Mouse (Mus musculus) frontal cortex, postnatal 25 days (tissue): ENCODE measurements around the gene Ppp2r3c.
A peak's percentile ranks its signal among the peaks of the same experiment; 100 is the strongest.
"Not testable (repeated sequence)": the region's sequence is repeated elsewhere in the genome, so short reads cannot be mapped to it uniquely, and the experiment has no call there.

Experiments
- DNase-seq, 2 experiments: peaks; one replicate each; pipeline ENCODE4 v3.0.0; 2022; ENCODE audit warnings: low spot score in 2 of 2

Ppp2r3c gene

GRCm38 (mm10) chr12:55302485-55303441, at the start of gene Ppp2r3c:
Ppp2r3c (minus strand) TSS chr12:55302998.
- peak; percentile 82 to 85 for DNase-seq

- DNase-seq: no peak
Observed at GRCm38 (mm10) chr12:55344583-55344982, 41.8 kb upstream of the Ppp2r3c start.

- DNase-seq: no peak
Observed at GRCm38 (mm10) chr12:55343998-55344397, 41.2 kb upstream of the Ppp2r3c start.

- not testable (repeated sequence) for DNase-seq
Observed at GRCm38 (mm10) chr12:55343045-55343444, 40.2 kb upstream of the Ppp2r3c start.

- not testable (repeated sequence) for DNase-seq
Observed at GRCm38 (mm10) chr12:55338490-55338889, 35.7 kb upstream of the Ppp2r3c start.

- DNase-seq: no peak
Observed at GRCm38 (mm10) chr12:55333662-55334061, 30.9 kb upstream of the Ppp2r3c start.

- DNase-seq: no peak
Observed at GRCm38 (mm10) chr12:55329351-55329750, 26.6 kb upstream of the Ppp2r3c start.

- no peak for DNase-seq
Observed at GRCm38 (mm10) chr12:55328784-55329183, 26.0 kb upstream of the Ppp2r3c start.

- no peak for DNase-seq
Observed at GRCm38 (mm10) chr12:55325702-55326101, 22.9 kb upstream of the Ppp2r3c start.

- no peak for DNase-seq
Observed at GRCm38 (mm10) chr12:55321642-55322291, 19.0 kb upstream of the Ppp2r3c start.

GRCm38 (mm10) chr12:55315192-55315591, 12.4 kb upstream of the Ppp2r3c start:
- DNase-seq: peak; percentile 26 to 67

GRCm38 (mm10) chr12:55313901-55314300, 11.1 kb upstream of the Ppp2r3c start:
- DNase-seq: no peak

- DNase-seq: no peak
Observed at GRCm38 (mm10) chr12:55311841-55312240, 9.0 kb upstream of the Ppp2r3c start.

GRCm38 (mm10) chr12:55309501-55309900, 6.7 kb upstream of the Ppp2r3c start:
- no peak for DNase-seq

- no peak for DNase-seq
Observed at GRCm38 (mm10) chr12:55308731-55309130, 5.9 kb upstream of the Ppp2r3c start.

GRCm38 (mm10) chr12:55307566-55307965, 4.8 kb upstream of the Ppp2r3c start:
- no peak for DNase-seq

GRCm38 (mm10) chr12:55306371-55306770, 3.6 kb upstream of the Ppp2r3c start:
- DNase-seq: no peak

- DNase-seq: no peak
Observed at GRCm38 (mm10) chr12:55301472-55302300, 1.1 kb downstream of the Ppp2r3c start.

GRCm38 (mm10) chr12:55300820-55301351, 1.9 kb downstream of the Ppp2r3c start:
- no peak for DNase-seq

GRCm38 (mm10) chr12:55299336-55299735, 3.5 kb downstream of the Ppp2r3c start, which contains the start of gene 1110008L16Rik:
1110008L16Rik (plus strand) TSS chr12:55299577.
- no peak for DNase-seq

GRCm38 (mm10) chr12:55298112-55298511, 4.7 kb downstream of the Ppp2r3c start:
- DNase-seq: no peak
